Mouse (Mus musculus): Measurements from ENCODE around the gene Prnp.

GRCm38 (mm10) chr2:131906266-131906665 lies 3.5 kb upstream of the Prnp start:
- TF ChIP-seq CTCF (IDR thresholded peaks at IDR 0.05; ENCODE audit: borderline replicate concordance, insufficient read depth, low read depth, low read length) (no peak), POLR2A (IDR thresholded peaks at IDR 0.05; ENCODE audit: borderline replicate concordance, insufficient read depth, low read length) (no peak)
